18 mouse cellular contexts compared by ENCODE assay signal in genomic region chr14:9556333-9556732, GRCm38 (mm10).
"Had no signal": no experiment of that assay in that cellular context is flagged by ENCODE, and none has a peak within 500 bp of the region (broad histone marks: within the 10 kb centered on the region; RNA-seq: fewer than 3 reads in every experiment).

No protein-coding gene starts in this region.

- H3K27ac ChIP-seq: layer of hippocampus, adult 2 months; limb, embryonic 12.5 days; limb, embryonic 15.5 days; liver, embryonic 14.5 days; macrophage; midbrain, embryonic 12.5 days; midbrain, embryonic 15.5 days; neural tube, embryonic 13.5 days; stomach, postnatal 0 days had no signal

- ATAC-seq: liver, postnatal 0 days; lung, postnatal 0 days; midbrain, embryonic 15.5 days had no signal

- H3K9ac ChIP-seq: limb, embryonic 12.5 days; limb, embryonic 15.5 days; liver, embryonic 14.5 days; liver, postnatal 0 days; lung, embryonic 14.5 days; midbrain, embryonic 12.5 days; midbrain, embryonic 15.5 days; neural tube, embryonic 13.5 days had no signal

- H3K4me2 ChIP-seq: limb, embryonic 12.5 days; limb, embryonic 15.5 days; liver, embryonic 11.5 days; lung, embryonic 14.5 days; midbrain, embryonic 12.5 days; midbrain, embryonic 15.5 days; neural tube, embryonic 13.5 days had no signal

- H3K36me3 ChIP-seq: limb, embryonic 12.5 days; limb, embryonic 15.5 days; midbrain, embryonic 12.5 days; midbrain, embryonic 15.5 days; neural tube, embryonic 13.5 days had no signal

- H3K27me3 ChIP-seq: limb, embryonic 12.5 days; limb, embryonic 15.5 days; midbrain, embryonic 12.5 days; midbrain, embryonic 15.5 days; neural tube, embryonic 13.5 days had no signal

- DNase-seq: kidney, adult 18-20 months; kidney, adult 9 months; liver, postnatal 0 days; thymus, adult 2 months; thymus, postnatal 25 days had no signal

- H3K9me3 ChIP-seq: limb, embryonic 12.5 days; limb, embryonic 15.5 days; midbrain, embryonic 12.5 days; midbrain, embryonic 15.5 days; neural tube, embryonic 13.5 days had no signal

- H3K4me3 ChIP-seq: layer of hippocampus, adult 2 months; limb, embryonic 12.5 days; limb, embryonic 15.5 days; midbrain, embryonic 12.5 days; midbrain, embryonic 15.5 days; myocyte; neural tube, embryonic 13.5 days had no signal
